Comparison of ENCODE assay signal across 17 mouse cellular contexts in genomic region chr7:140477886-140478285, GRCm38 (mm10). TPM values are rescaled to one million over a fixed set of nuclear protein-coding genes. Genes with fewer than 3 reads are reported as not detected.
"Had no signal": no experiment of that assay in that cellular context is flagged by ENCODE, and none has a peak within 500 bp of the region (broad histone marks: within the 10 kb centered on the region; RNA-seq: fewer than 3 reads in every experiment).

No protein-coding gene starts in this region.

- H3K27ac ChIP-seq: kidney, postnatal 0 days; limb, embryonic 13.5 days; liver, embryonic 14.5 days; midbrain, embryonic 12.5 days; neural tube, embryonic 13.5 days had no signal

- DNase-seq: kidney, adult 11 months; kidney, adult 9 months; kidney, postnatal 36 days; layer of hippocampus, postnatal 36 days; lung, adult 18-20 months; retina, postnatal 1 day; spleen, adult 18-20 months; thymus, postnatal 4 days had no signal

- H3K4me3 ChIP-seq: limb, embryonic 13.5 days; midbrain, embryonic 12.5 days; neural tube, embryonic 13.5 days had no signal

RNA-seq across cellular contexts. Expression of gene Olfr535, which starts 6.1 kb away (rescaled TPM):
- total RNA-seq: left cerebral cortex, postnatal 25 days; liver, adult 2 months; megakaryocyte-erythroid progenitor cell, adult 5-6 weeks had no signal

RNA-seq across cellular contexts. Expression of gene Olfr533, which starts 14.7 kb away (rescaled TPM):
- total RNA-seq: layer of hippocampus, adult 18-20 months; layer of hippocampus, postnatal 36 days; left cerebral cortex, postnatal 25 days; liver, adult 2 months; megakaryocyte-erythroid progenitor cell, adult 5-6 weeks had no signal

RNA-seq across cellular contexts. Expression of gene Olfr536, which starts 29.3 kb away (rescaled TPM):
- total RNA-seq: layer of hippocampus, adult 18-20 months; layer of hippocampus, postnatal 36 days; left cerebral cortex, postnatal 25 days; liver, adult 2 months; megakaryocyte-erythroid progenitor cell, adult 5-6 weeks had no signal

RNA-seq across cellular contexts. Expression of gene Olfr532, which starts 56.4 kb away (rescaled TPM):
- total RNA-seq: layer of hippocampus, adult 18-20 months; layer of hippocampus, postnatal 36 days; left cerebral cortex, postnatal 25 days; liver, adult 2 months; megakaryocyte-erythroid progenitor cell, adult 5-6 weeks had no signal
